Mouse (Mus musculus) embryonic facial prominence, embryonic 11.5 days (tissue): ENCODE measurements at regions not wholly inside any gene's neighbourhood (a gene's known extent, or its start where the extent isn't known, plus 50 kb on each side); places are given as distances from the start of the nearest gene placed in this dataset.

Experiments
- ATAC-seq: fragments of 200-750 bp; cut with Nextera tagmentation; replicated peaks from 2 replicates; pipeline ENCODE4 v1.8.0; 2017; ENCODE audit warnings: low read depth; ENCODE audit not compliant: insufficient number of reproducible peaks, low FRiP score, low TSS enrichment
- DNase-seq: peaks from one replicate; pipeline ENCODE4 v3.0.0-alpha.2; 2015; ENCODE audit warnings: low spot score
- H3K27ac ChIP-seq: fragments of 300-500 bp; sonication (generic); replicated peaks from 2 replicates; pipeline ENCODE4 v1.5.1; 2014; ENCODE audit warnings: mild to moderate bottlenecking, low read depth, low read length, control low read depth
- H3K27me3 ChIP-seq: fragments of 300-500 bp; sonication (generic); 2 replicates; pipeline ENCODE4 v1.6.1; 2014; ENCODE audit warnings: mild to moderate bottlenecking, low read length, moderate library complexity, mixed read lengths; ENCODE audit not compliant: control insufficient read depth, insufficient read depth
- H3K36me3 ChIP-seq: fragments of 300-500 bp; sonication (generic); replicated peaks from 2 replicates; pipeline ENCODE4 v1.6.1; 2014; ENCODE audit warnings: low read depth, mild to moderate bottlenecking, low read length, moderate library complexity, mixed read lengths; ENCODE audit not compliant: control insufficient read depth, insufficient read depth
- H3K4me1 ChIP-seq: fragments of 300-500 bp; sonication (generic); 2 replicates; pipeline ENCODE4 v1.6.1; 2014; ENCODE audit warnings: low read length, mixed read lengths; ENCODE audit not compliant: control insufficient read depth, insufficient read depth
- H3K4me2 ChIP-seq: fragments of 300-500 bp; sonication (generic); 2 replicates; pipeline ENCODE4 v1.6.1; 2014; ENCODE audit warnings: low read depth, mild to moderate bottlenecking, control low read depth, low read length, moderate library complexity
- H3K4me3 ChIP-seq: fragments of 300-500 bp; sonication (generic); 2 replicates; pipeline ENCODE4 v1.5.1; 2014; ENCODE audit warnings: low read depth, low read length, control low read depth
- H3K9ac ChIP-seq: fragments of 300-500 bp; sonication (generic); replicated peaks from 2 replicates; pipeline ENCODE4 v1.6.1; 2014; ENCODE audit warnings: mild to moderate bottlenecking, control low read depth, low read length
- H3K9me3 ChIP-seq: fragments of 300-500 bp; sonication (generic); replicated peaks from 2 replicates; pipeline ENCODE4 v1.6.1; 2016; ENCODE audit warnings: mild to moderate bottlenecking, low read length, inconsistent platforms, mixed read lengths; ENCODE audit not compliant: control insufficient read depth
- WGBS: fragments of 180-500 bp; shearing (Covaris S2); extraction: QIAGEN DNeasy Blood & Tissue Kit; methylation state at CpG from one replicate; pipeline ENCODE4 v1.1.7; 2014; 5-methylcytosine and 5-hydroxymethylcytosine counted together

DNA sequence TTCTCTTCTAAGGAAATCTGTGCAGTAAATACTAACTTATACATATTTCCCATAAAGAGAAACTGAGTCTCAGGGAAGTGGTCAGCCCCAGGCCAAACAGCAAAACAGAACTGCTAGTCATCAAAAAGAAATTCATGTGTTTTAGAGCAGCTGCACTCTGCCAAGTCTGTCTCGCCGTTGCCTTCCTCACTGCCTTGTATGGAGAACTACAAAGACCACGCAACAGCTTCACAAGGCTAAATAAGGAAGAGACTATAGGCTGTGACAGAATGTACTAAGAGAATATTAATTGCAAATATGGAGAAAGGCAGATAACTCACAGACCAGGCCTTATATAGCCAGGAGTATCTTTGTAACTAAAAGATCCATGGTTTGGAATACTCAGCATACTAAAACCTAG lies 355.0 kb upstream of the Noct start:
- no peak overlapping the region for H3K9ac ChIP-seq
- WGBS = 86% methylated on average over 3 of the region's 3 CpGs
- H3K36me3 ChIP-seq = no peaks in the 10 kb centered on the region
- H3K9me3 ChIP-seq = no peaks in the 10 kb centered on the region
- no peak overlapping the region for H3K27ac ChIP-seq
- H3K4me2 ChIP-seq = no peak overlapping the region
- ATAC-seq (no peak), DNase-seq (no peak)
- no peak overlapping the region for H3K4me3 ChIP-seq
- H3K4me1 ChIP-seq = no peaks in the 10 kb centered on the region
- H3K27me3 ChIP-seq = no peaks in the 10 kb centered on the region

GRCm38 (mm10) chr3:50879050-50879449 lies 345.2 kb upstream of the Noct start:
- DNase-seq = no peak
- WGBS = 95% methylated on average over 4 of the region's 4 CpGs
- Histone ChIP-seq H3K4me2 (no peak overlapping the region), H3K4me3 (no peak overlapping the region), H3K4me1 (no peaks in the 10 kb centered on the region), H3K27me3 (no peaks in the 10 kb centered on the region; the same call in 1 of the 2 replicates), H3K27ac (no peak overlapping the region), H3K36me3 (no peaks in the 10 kb centered on the region), H3K9ac (no peak overlapping the region), H3K9me3 (no peaks in the 10 kb centered on the region)
- ATAC-seq = no peak

- Histone ChIP-seq H3K4me1 (no peaks in the 10 kb centered on the region), H3K9ac (no peak overlapping the region), H3K27me3 (no peaks in the 10 kb centered on the region; the same call in 1 of the 2 replicates), H3K4me3 (no peak overlapping the region), H3K27ac (no peak overlapping the region), H3K36me3 (no peaks in the 10 kb centered on the region), H3K4me2 (no peak overlapping the region), H3K9me3 (no peaks in the 10 kb centered on the region)
- DNase-seq (no peak), ATAC-seq (no peak)
- 88% methylated on average over 8 of the region's 8 CpGs for WGBS
These were observed 344.7 kb upstream of the Noct start for GRCm38 (mm10) chr3:50879595-50879994.

DNA sequence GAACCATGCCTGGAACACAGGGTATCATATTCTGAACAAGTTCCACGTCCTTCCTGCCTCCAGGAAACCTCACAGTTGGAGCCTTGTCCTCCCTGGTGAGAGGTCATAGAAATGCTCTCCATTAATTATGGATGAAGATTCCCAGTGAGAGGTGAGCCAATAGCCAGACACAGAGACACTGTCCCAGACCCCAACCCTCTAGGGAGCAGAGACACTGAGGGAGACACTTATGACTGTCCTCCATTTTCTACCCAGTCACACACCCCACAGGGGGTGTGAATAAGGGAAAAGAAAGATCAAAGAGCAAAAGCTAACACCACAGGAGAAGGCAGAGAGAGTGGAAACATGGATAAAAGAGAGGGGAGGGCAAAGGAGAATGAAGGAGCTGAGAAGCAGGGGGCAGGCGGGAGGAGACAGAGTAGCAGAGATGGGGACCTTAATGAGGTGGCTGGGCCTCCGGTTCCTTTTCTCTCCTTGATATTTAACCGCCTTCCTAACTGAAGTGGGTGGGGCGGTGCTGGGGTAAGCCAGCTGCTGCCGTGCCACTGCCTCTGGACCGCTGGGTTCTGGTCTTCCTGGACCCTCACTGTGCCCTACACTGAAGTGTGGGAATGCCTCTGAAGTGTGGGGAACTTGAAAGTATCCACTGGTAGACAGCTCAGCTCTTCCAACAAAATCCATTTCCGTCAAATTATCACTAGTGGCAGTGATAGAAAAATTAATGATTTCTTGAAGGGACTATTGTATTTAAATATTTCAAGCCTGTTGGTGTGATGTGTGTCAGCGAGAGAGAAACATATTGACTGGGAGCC lies 342.6 kb upstream of the Noct start:
- ATAC-seq (peak; percentile 77), DNase-seq (no peak)
- Histone ChIP-seq H3K27ac (no peak overlapping the region), H3K4me2 (no peak overlapping the region), H3K9ac (no peak overlapping the region), H3K27me3 (no peaks in the 10 kb centered on the region; the same call in 1 of the 2 replicates), H3K4me1 (no peaks in the 10 kb centered on the region), H3K36me3 (no peaks in the 10 kb centered on the region), H3K9me3 (no peaks in the 10 kb centered on the region), H3K4me3 (no peak overlapping the region)
- 17% methylated on average over 9 of the region's 9 CpGs for WGBS

DNA sequence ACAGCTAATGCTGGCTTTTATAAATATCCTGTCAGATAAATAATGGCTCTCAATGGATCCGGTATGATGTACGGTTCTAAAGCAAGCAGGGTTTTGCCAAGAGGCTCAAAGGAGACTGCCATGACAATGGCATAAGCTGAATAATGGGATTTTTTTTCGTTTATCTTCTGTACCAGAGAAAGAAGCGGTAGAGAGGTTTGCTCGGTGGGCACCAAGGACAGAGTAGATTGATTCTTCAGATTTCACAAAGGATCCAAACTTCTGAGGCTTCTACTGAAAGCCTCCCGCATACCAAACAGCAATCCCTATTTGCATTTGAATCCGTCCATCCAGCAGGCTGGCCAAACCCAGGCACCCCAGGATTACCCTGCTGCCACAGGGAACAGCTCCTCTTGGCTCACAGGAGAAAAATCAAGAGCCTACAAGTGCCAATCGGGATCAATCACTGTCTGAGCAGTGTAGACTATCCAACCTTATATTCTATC lies 342.0 kb upstream of the Noct start:
- Histone ChIP-seq H3K4me3 (no peak overlapping the region), H3K9ac (no peak overlapping the region), H3K36me3 (no peaks in the 10 kb centered on the region), H3K4me1 (no peaks in the 10 kb centered on the region), H3K4me2 (no peak overlapping the region), H3K27me3 (no peaks in the 10 kb centered on the region; the same call in 1 of the 2 replicates), H3K9me3 (no peaks in the 10 kb centered on the region), H3K27ac (no peak overlapping the region)
- DNase-seq (no peak), ATAC-seq (no peak)
- WGBS = 19% methylated on average over 8 of the region's 8 CpGs

- 79% methylated on average over 10 of the region's 10 CpGs for WGBS
- Histone ChIP-seq H3K27ac (no peak overlapping the region), H3K4me2 (no peak overlapping the region), H3K27me3 (no peaks in the 10 kb centered on the region; the same call in 1 of the 2 replicates), H3K9me3 (no peaks in the 10 kb centered on the region), H3K4me3 (no peak overlapping the region), H3K4me1 (no peaks in the 10 kb centered on the region), H3K36me3 (no peaks in the 10 kb centered on the region), H3K9ac (no peak overlapping the region)
- no peak for DNase-seq
- ATAC-seq = no peak
These were observed 337.9 kb upstream of the Noct start for GRCm38 (mm10) chr3:50886336-50886735.

GRCm38 (mm10) chr3:50887002-50887401 lies 337.2 kb upstream of the Noct start:
- H3K27me3 ChIP-seq = no peaks in the 10 kb centered on the region
- no peaks in the 10 kb centered on the region for H3K4me1 ChIP-seq
- no peak overlapping the region for H3K9ac ChIP-seq
- no peak for ATAC-seq
- no peaks in the 10 kb centered on the region for H3K36me3 ChIP-seq
- H3K4me3 ChIP-seq = no peak overlapping the region
- H3K27ac ChIP-seq = no peak overlapping the region
- DNase-seq = no peak
- WGBS = 38% methylated on average over 7 of the region's 7 CpGs
- H3K9me3 ChIP-seq = no peaks in the 10 kb centered on the region
- no peak overlapping the region; the same call in 1 of the 2 replicates for H3K4me2 ChIP-seq

DNA sequence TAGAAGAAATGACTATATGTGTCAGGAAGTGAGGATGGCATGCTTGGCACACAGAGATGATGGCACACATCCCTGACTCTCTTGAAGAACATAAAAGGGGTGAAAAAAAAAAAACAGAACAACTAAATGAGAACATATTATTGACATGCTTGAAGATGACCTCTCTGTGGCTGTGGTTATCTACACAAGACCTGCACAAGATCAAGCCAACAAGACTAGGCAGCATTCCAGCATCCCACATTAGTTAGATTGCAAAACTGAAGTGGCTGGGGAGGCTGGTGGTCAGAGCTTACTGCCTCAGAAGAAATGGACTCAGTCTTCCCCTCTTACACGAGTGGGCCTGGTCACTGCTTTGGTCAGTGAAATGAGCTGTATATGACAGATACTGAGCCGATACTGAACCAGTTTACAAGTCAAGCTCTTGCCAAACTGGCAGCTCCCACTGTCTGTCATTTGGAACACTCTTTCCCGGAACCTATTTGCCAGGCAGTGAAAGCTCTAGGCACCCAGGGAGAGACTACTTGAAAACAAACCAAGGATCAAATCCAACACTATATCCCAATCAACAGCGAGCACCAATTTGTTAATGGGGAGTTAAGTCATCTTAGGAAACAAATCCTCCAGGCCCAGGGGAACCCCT lies 335.6 kb upstream of the Noct start:
- no peak overlapping the region for H3K9ac ChIP-seq
- no peaks in the 10 kb centered on the region for H3K27me3 ChIP-seq
- H3K27ac ChIP-seq = no peak overlapping the region
- no peaks in the 10 kb centered on the region for H3K36me3 ChIP-seq
- H3K4me1 ChIP-seq = no peaks in the 10 kb centered on the region
- H3K9me3 ChIP-seq = no peaks in the 10 kb centered on the region
- DNase-seq = no peak
- no peak overlapping the region for H3K4me2 ChIP-seq
- H3K4me3 ChIP-seq = no peak overlapping the region
- ATAC-seq = no peak
- 87% methylated on average over 4 of the region's 4 CpGs for WGBS
